Mouse (Mus musculus) layer of hippocampus, postnatal 10 days (tissue): ENCODE data around the gene Prkd3. TPM values are rescaled to one million over a fixed set of nuclear protein-coding genes. Genes with fewer than 3 reads are reported as not detected.

Experiments used
- DNase-seq, 2 experiments: peaks; one replicate each; pipeline ENCODE4 v3.0.0; 2021; ENCODE audit warnings: low spot score in 2 of 2
- total RNA-seq, 2 experiments: library from RNA; stranded (reverse); gene quantifications; 2 replicates each; pipeline ENCODE4 v1.2.3; 2021

The Prkd3 gene
- total RNA-seq, 2 experiments from 2014 or later = 17.2 to 18.8 TPM

GRCm38 (mm10) chr17:79013625-79014024 is 7.0 kb downstream of the Prkd3 start:
- no peak for DNase-seq

DNA sequence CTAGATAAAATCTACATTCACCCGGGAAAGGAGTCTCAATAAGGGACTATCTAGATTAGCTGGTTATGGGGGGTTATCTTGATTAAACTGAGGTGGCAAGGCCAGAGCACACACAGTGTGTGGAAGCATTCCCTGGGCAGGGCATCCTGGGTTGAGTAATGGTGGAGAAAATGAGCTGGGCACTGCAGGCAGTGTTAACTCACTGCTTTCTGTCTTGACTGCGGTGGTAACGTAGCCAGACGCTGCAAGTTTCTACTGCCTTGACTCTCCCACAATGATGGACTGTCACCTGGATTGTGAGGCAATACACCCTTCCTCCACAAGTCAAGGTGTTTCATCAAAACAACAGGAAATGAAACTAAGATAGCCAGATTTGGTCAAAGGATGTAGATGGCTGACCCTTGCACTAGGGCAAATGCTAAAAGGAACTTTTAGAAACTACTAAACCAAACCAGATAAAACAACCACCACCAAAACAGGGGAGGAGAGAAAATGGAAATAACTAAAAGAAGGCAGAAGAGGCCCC is 20.8 kb downstream of the Prkd3 start:
- DNase-seq = no peak

DNA sequence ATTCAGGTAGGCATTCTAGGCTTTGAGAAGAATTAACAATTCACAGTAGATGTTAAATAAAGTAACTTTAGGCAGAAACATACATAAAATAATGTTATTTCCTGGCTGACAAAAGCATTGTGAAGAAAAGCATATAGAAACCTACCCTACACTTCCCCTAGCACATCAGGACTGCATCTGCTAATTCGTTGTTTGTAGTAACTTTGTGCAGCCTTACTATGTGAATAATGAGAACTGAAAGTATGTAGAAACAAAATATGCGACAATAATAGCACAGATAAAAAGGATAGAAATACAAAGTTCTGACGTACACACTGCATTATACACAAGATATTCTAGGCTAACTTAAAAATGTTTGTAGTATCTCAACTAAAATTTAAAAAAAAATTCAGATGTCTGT is 21.4 kb downstream of the Prkd3 start:
- no peak for DNase-seq

- DNase-seq = no peak
Measured at GRCm38 (mm10) chr17:78998130-78998529, 22.5 kb downstream of the Prkd3 start.

GRCm38 (mm10) chr17:78994931-78995820 is 25.4 kb downstream of the Prkd3 start:
- no peak for DNase-seq

DNA sequence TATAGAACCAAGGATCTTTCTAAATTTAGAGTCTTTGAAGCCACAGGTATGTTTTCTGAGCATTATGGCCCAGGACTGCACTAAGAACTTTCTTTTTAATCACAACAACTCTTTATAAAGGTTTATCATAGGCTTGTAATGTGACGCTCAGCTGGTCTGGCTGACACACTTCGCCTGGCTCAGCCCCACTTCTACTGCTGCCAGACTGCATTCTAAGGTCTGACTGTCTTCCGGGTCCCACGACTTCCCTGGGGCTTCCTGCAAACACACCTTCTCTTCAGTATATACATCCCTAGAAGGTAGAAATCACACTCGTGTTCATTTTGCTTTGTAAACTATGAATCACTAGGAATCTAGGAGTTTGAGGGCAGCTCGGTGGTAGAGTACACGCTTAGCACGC is 26.2 kb downstream of the Prkd3 start:
- no peak for DNase-seq

DNA sequence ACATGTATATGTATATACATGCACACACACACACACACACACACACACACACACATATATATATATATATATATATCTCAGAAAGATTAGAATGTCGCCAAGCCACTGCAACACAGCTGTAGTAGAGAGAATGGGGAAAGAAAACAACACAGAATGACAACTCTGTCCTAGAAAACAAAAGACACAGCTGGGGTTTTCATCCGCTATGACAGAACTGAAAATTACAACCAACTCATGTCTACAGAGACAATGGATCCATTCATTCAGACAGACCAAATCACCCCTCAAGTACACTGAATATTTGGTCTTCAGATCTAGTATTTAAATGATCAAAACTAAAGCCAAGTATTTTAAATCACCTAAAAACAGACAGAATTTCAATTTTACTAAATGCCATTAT is 26.9 kb downstream of the Prkd3 start:
- no peak for DNase-seq

GRCm38 (mm10) chr17:78992303-78993027 is 28.2 kb downstream of the Prkd3 start:
- DNase-seq = no peak

DNA sequence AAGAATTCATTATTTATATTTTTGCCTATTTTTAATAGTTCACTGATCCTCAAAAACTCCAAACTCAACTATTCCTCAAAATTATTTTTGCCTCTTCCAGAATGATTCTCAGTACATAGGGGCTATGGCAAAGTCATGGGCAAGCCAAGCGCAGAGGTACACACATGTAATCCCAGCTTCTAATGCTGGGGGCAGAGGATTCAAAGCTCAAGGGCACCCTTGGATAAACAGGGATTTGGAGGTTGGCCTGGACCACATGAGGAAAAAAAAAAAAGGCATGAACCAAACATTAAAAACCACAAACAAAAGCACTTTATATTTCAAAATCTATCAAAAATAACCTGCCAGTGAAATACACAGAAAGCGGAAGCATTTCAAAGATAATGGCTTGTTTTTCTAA is 29.1 kb downstream of the Prkd3 start:
- DNase-seq = no peak

GRCm38 (mm10) chr17:78989015-78989414 is 31.6 kb downstream of the Prkd3 start:
- DNase-seq = no peak

GRCm38 (mm10) chr17:78983736-78984135 is 36.9 kb downstream of the Prkd3 start:
- no peak for DNase-seq

- no peak for DNase-seq
Measured at GRCm38 (mm10) chr17:78983166-78983565, 37.5 kb downstream of the Prkd3 start.

GRCm38 (mm10) chr17:78968500-78968899 is 52.1 kb downstream of the Prkd3 start:
- no peak for DNase-seq

DNA sequence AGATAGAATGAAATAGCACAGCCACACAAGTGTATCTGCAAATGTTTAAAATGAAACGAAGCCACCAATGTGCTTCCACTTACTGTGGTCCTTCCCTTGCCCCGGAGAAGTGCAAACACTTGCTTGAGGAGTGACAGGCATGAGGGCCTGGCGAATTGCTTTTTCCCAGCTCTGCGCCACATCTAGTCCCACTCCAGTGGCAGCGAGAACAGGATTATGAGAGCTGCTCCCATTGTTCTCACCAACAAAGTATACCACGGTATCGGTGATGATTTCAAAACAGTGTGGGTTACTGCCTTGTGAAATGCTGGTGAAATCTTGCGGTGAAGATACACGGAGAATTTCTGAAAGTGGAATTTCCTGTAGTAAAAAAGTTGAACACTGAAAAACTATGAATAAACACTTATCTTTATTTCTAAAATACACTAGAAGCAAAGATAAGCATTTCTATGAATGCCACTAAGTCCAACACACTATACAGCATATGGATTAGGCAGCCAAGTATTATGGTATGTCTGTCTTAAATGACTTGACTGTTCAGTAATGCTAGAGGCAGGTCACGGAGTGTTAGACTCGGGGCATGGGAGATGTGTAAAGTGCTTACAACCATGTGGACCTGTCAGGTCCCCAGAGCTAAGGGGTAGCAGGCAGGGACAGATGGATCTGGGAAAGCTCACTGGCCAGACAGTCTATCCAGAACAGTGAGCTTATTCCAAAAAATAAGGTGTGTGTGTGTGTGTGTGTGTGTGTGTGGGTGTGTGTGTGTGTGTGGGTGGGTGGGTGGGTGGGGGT is 54.3 kb downstream of the Prkd3 start:
- no peak for DNase-seq

- peak; percentile 14 to 42 for DNase-seq
Measured at GRCm38 (mm10) chr17:78964387-78964786, 56.2 kb downstream of the Prkd3 start.

- DNase-seq = no peak
Measured at GRCm38 (mm10) chr17:78959473-78959872, 61.1 kb downstream of the Prkd3 start.

- no peak for DNase-seq
Measured at GRCm38 (mm10) chr17:78953240-78953639, 67.4 kb downstream of the Prkd3 start.

DNA sequence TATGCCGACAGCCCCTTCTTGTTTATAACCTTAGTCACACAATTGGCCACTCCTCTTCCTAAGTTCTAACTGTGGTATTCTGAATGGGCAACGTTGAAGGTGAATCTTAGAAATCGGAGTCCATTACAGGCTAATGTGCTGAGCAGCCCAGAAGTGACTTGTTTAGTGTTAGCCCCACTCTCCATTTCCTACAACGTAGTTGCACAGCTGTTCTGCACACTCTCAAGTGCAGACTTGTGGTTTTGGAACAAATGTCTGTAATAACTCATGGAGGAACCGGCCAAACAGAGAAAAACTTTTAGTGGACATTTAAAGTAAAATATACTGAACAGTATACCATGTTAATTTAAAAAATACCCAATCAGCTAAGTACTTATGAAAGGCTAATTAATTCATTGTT is 68.5 kb downstream of the Prkd3 start:
- DNase-seq = no peak

DNA sequence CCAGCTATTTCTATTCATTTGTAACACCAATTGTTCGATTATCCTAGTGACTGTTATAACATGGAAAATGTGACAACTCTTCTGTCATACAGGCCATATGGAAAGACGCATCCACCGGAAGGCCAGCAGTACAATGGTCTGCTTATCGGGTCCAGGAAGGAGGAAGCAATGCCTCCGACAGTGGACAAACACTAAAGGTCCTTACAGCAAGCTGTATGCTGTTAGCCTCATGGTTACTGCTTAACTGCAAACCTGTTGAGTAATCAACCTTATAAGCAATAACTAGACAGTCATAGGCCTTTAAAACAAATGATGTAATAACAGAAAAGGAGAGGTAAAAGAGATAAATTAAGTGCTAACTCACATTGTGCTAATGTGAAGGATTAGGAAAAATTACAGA is 69.4 kb downstream of the Prkd3 start:
- DNase-seq = no peak

DNA sequence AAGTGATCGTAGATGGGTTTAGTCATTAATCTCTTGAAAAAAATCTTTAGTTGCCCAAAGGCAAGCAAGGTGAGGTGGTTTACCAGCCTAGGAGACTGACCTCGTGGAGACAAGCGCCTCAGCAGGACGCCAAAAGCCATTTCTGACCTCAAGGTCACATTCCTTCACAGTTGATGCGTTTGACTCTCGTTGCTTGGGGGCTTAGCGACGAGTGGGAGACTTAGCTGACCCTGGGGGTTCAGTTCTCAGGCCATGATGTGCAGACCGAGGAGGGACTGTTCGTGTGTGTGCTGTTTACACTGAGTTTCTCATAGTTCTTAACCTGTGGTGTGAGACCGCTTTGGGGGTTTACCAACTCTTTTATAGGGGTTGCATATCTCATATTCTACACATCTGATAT is 78.0 kb downstream of the Prkd3 start:
- DNase-seq = no peak

GRCm38 (mm10) chr17:78938927-78939326 is 81.7 kb downstream of the Prkd3 start:
- DNase-seq = no peak
